Mouse (Mus musculus): Measurements from ENCODE around the gene Chdh.

GRCm38 (mm10) chr14:29968075-29968821 is 40.6 kb upstream of the Chdh start, which contains the start of gene Selenok:
- no peak for TF ChIP-seq GATA1 (IDR thresholded peaks at IDR 0.05; ENCODE audit: low read length)
- no peak for TF ChIP-seq TAL1 (IDR thresholded peaks at IDR 0.05; ENCODE audit: low read length)

Data from erythroblast, embryonic 14.5 days (primary cell).